Mouse (Mus musculus) ovary, adult 2 months (tissue): ENCODE measurements around the gene Ibsp. TPM values are rescaled to one million over a fixed set of nuclear protein-coding genes. Genes with fewer than 3 reads are reported as not detected.

Source experiments
- polyA plus RNA-seq: library from polyadenylated mRNA; depleted of rRNA; stranded (reverse); fragments of >200 nt; gene quantifications from 2 replicates; pipeline ENCODE4 v1.2.3, GENCODE M21; 2012; rRNA removed

Ibsp gene
- polyA plus RNA-seq = not detected in 2 replicates

DNA sequence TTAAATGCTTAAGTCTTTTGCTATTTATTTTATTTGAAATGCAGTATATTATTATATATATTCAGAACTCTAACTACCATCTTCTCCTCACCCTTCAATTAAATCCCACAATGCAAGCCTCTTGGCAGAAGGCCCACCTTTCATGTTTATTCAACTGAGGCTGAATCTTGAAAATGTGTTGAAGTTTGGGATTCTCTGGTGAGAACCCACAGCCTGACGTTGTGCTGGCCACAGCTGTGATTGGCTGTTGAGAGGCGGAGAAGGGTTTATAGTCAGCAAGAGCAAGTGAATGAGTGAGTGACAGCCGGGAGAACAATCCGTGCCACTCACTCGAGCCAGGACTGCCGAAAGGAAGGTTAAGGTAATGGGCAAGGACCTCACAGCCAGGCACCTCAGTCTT, at the start of gene Ibsp:
Ibsp (plus strand) TSS at position 178 of the 400 bp plus-strand sequence.

DNA sequence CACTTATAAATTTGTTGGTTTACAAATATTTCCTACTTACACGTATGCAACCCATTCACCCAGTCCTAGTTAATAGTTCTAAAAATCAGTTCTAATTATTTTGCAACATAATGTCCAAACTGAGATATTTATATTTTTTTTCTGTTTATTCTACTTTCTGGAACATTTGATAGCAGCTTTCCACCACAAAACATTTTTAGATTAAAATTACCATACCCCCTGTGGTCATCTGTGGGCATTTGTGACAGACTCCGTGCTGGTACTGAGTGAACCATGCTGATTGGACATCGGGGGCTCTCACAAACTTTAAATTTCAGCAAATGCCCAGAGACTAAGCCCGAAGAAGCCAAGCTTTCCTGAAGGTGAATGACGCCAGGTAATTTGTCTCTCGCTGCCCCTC, 26.1 kb downstream of the Ibsp start, which contains the start of gene Mepe:
Mepe (plus strand) TSS at position 301 of the 400 bp plus-strand sequence.

Other genes with a start within 250 kb of the Ibsp start
- gene Gm17660, start 221.6 kb upstream of the Ibsp start, polyA plus RNA-seq = not detected in 2 replicates
- 140 and 198 TPM in 2 replicates for gene Sparcl1, start 185.4 kb upstream of the Ibsp start, polyA plus RNA-seq
- not detected in 2 replicates for gene Dspp, start 128.5 kb upstream of the Ibsp start, polyA plus RNA-seq
- 0.12 and 0.28 TPM in 2 replicates for gene Dmp1, start 96.6 kb upstream of the Ibsp start, polyA plus RNA-seq
- not detected in 2 replicates for gene Mepe, start 26.2 kb downstream of the Ibsp start, polyA plus RNA-seq
- 27.6 and 36.6 TPM in 2 replicates for gene Spp1, start 135.9 kb downstream of the Ibsp start, polyA plus RNA-seq
- 39.8 and 58.6 TPM in 2 replicates for gene Pkd2, start 160.3 kb downstream of the Ibsp start, polyA plus RNA-seq
- gene BC005561, start 209.2 kb downstream of the Ibsp start, polyA plus RNA-seq = 1.6 and 2.0 TPM in 2 replicates